Mouse (Mus musculus): ENCODE measurements at regions not wholly inside any gene's neighbourhood (a gene's known extent, or its start where the extent isn't known, plus 50 kb on each side); places are given as distances from the start of the nearest gene placed in this dataset.

GRCm38 (mm10) chr7:72362690-72363089 is 56.3 kb upstream of the Mctp2 start:
- peak; percentile 74 for DNase-seq (ENCODE audit: low read depth, low spot score)

- peak; percentile 17 for DNase-seq (ENCODE audit: low read depth, low spot score)
Measured at GRCm38 (mm10) chr7:72391323-72391722, 84.9 kb upstream of the Mctp2 start.

- peak; percentile 23 for DNase-seq (ENCODE audit: low read depth, low spot score)
Measured at GRCm38 (mm10) chr7:72400056-72400455, 93.6 kb upstream of the Mctp2 start.

GRCm38 (mm10) chr7:72406131-72406530 is 99.7 kb upstream of the Mctp2 start:
- no peak for DNase-seq (ENCODE audit: low read depth, low spot score)

- no peak for DNase-seq (ENCODE audit: low read depth, low spot score)
Measured at GRCm38 (mm10) chr7:72408409-72408986, 102.1 kb upstream of the Mctp2 start.

DNA sequence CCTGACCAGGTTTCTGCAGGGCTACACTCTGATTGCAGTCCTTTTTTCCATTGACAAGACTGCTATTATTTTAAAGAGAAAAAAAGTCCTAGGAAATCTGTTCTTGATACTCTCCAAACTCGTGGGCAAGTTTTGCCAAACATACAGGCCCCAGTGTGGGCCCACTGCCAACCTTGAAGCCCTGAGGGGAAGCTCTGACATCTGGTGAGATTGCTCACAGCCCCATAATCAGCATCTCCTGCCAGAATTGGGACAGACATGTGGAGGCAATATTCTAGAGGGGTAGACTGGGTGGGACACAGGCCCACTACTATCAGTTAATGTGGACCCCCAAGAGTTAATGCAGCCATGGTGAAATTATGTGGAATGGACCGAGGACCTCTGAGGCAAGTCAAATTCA is 132.1 kb upstream of the Mctp2 start:
- DNase-seq (ENCODE audit: low read depth, low spot score): no peak

GRCm38 (mm10) chr7:72442001-72442400 is 135.6 kb upstream of the Mctp2 start:
- DNase-seq (ENCODE audit: low read depth, low spot score): no peak

GRCm38 (mm10) chr7:72444016-72444415 is 137.6 kb upstream of the Mctp2 start:
- no peak for DNase-seq (ENCODE audit: low read depth, low spot score)

DNA sequence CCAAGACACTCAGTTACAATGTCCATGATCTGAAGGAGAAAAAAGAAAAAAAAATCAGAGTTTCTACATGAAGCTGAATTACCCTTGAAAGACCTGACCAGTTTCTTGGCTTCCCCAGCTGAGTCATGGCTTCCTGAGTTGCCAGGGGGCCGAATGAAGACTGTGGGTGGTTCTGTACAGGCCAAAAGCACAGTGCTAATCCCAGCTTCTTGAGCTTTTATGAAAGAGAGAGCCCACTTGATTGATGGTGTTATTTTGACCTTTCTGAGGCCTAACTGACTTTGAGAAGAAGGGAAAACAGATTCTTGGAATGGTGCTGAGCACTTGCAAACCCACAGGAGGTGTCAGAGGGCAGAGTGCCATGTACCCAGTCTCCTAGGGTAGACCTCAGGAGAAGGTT is 138.4 kb upstream of the Mctp2 start:
- no peak for DNase-seq (ENCODE audit: low read depth, low spot score)

GRCm38 (mm10) chr7:72446911-72447310 is 140.5 kb upstream of the Mctp2 start:
- DNase-seq (ENCODE audit: low read depth, low spot score): no peak

GRCm38 (mm10) chr7:72462978-72463377 is 156.6 kb upstream of the Mctp2 start:
- DNase-seq (ENCODE audit: low read depth, low spot score): no peak

DNA sequence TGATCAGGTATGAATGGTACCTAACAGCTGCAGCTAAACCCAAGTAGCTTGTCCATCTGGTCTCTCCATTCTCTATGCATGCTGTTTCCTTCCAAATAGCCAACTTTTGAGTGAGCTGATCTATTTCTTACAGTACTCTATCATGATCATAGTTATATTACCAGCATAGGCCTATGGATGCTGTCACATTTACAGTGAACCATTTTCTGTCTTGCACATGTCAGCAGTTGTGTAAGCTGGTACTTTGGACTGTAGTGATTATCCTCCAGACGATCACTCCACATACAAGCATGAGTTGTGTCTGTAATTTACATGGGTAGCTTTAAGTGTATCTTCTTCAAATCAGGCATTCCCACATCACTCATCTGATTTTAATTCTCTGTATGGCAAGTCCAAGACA is 158.2 kb upstream of the Mctp2 start:
- DNase-seq (ENCODE audit: low read depth, low spot score): no peak

- DNase-seq (ENCODE audit: low read depth, low spot score): no peak
Measured at GRCm38 (mm10) chr7:72469691-72470090, 163.3 kb upstream of the Mctp2 start.

DNA sequence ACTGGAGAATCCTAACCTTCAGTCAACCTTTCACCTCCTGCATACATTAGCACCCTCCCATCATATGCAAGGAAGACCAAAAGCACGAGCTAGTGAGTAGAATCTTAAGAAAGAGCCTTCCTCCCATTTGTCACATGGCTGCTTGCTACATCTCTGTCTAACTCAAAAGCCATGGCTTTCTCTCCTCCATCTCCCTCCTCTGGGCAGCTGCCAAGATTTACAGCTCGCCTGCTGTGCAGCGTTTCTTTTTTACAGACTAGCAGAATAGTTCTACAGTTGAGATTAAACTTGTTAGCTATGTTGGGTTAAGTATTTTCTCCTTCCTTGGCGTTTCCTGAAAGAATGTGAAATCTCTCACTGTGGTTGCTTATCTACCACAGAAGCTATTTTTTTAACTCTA is 168.3 kb upstream of the Mctp2 start:
- no peak for DNase-seq (ENCODE audit: low read depth, low spot score)

DNA sequence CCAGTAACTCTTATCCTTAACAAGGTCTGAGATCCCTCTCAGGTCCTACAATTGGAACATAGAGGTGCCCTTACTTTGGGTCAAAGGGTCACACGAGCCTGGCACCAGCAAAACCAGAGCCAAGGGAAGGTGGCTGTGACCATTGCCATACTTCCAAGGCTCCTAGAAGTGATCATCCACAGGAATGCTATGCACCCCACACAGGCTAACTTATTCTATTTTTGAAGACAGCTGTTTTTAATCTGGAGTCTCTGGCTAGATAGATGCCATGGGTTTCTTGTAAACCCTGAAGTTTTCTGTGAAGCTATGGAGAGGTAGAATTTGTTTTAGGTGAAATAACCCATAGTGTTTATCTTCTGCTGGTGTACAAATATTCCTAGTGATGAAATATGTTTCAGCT is 172.5 kb upstream of the Mctp2 start:
- DNase-seq (ENCODE audit: low read depth, low spot score): no peak

GRCm38 (mm10) chr7:72481275-72481674 is 174.9 kb upstream of the Mctp2 start:
- no peak for DNase-seq (ENCODE audit: low read depth, low spot score)

GRCm38 (mm10) chr7:72490161-72490560 is 183.8 kb upstream of the Mctp2 start:
- DNase-seq (ENCODE audit: low read depth, low spot score): no peak

DNA sequence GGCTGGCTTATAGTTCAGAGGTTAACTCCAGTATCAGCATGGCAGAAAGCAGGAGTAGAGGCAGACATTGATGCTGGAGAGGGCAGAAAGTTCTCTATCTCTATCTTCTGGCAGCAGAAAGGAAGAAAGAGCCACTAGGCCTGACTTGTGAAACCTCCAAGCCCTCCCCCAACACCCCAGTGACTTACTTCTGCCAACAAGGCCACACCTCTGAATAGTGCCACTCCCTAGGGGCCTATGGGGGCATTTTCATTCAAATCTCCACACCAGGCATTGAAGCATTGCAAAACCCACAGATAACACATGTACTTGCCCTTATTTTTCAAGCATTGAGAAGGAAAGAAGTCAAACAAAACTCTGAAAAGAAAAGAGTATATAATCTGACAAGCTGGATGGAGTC is 186.9 kb upstream of the Mctp2 start:
- DNase-seq (ENCODE audit: low read depth, low spot score): no peak

- no peak for DNase-seq (ENCODE audit: low read depth, low spot score)
Measured at GRCm38 (mm10) chr7:72496933-72497631, 190.7 kb upstream of the Mctp2 start.

- no peak for DNase-seq (ENCODE audit: low read depth, low spot score)
Measured at GRCm38 (mm10) chr7:72498562-72499230, 192.3 kb upstream of the Mctp2 start.

- no peak for DNase-seq (ENCODE audit: low read depth, low spot score)
Measured at GRCm38 (mm10) chr7:72499788-72500187, 193.4 kb upstream of the Mctp2 start.

DNA sequence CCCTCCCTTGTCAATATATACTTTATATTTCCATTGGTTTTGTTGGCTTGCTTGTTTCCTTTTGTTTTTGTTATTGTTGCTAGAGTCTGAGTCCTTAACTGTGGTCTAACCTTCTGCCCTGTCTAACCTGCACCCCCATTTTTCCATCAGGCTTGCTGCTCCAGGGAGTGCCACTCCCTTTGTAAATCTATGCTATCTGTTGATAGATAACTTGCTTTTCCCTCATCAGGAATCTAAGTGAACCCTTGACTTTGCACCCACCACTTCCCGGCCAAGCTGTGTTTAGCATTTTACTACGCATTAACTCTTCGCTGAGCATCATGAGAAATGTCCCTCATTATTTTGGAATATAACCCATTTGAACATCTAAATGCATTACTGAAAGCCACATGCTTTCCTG is 193.8 kb upstream of the Mctp2 start:
- DNase-seq (ENCODE audit: low read depth, low spot score): no peak

GRCm38 (mm10) chr7:72500996-72501395 is 194.6 kb upstream of the Mctp2 start:
- DNase-seq (ENCODE audit: low read depth, low spot score): no peak
